In genomic region chr1:157555738-157556137, GRCm38 (mm10) we compare ENCODE assay signal across 19 mouse cellular contexts. TPM values are rescaled to one million over a fixed set of nuclear protein-coding genes. Genes with fewer than 3 reads are reported as not detected.
DNase-seq lines count a peak whose midpoint lies in the region; ATAC-seq and TF ChIP-seq lines count a peak whose summit lies in the region.
"Had no signal": no experiment of that assay in that cellular context is flagged by ENCODE, and none has a peak within 500 bp of the region (broad histone marks: within the 10 kb centered on the region; RNA-seq: fewer than 3 reads in every experiment).

No protein-coding gene starts in this region.

- no peak for TF ChIP-seq RAD21 in CH12.LX (IDR thresholded peaks at IDR 0.05; ENCODE audit: low read depth, low read length)

- H3K79me2 ChIP-seq in CH12.LX (replicated peaks; ENCODE audit: control insufficient read depth, extremely low read depth, insufficient read depth, poor library complexity, severe bottlenecking): no peaks in the 10 kb centered on the region

- dilution Hi-C loops in CH12.LX (cut with MboI; ENCODE audit: extremely low pct_ligation_motif_present, extremely low pct_unique_long_range_greater_than_20kb, low sequenced_read_pairs): no loop called here

- TF ChIP-seq POLR2A in CH12.LX (IDR thresholded peaks at IDR 0.05; ENCODE audit: low read depth, low read length): no peak
- no peak for TF ChIP-seq POLR2A in olfactory bulb, adult 2 months (IDR thresholded peaks at IDR 0.05; ENCODE audit: insufficient read depth, low read depth, low read length)

- DNase-seq in forebrain, postnatal 0 days: no peak
- peak; percentile 49 for DNase-seq in left cerebral cortex, adult 11 months (ENCODE audit: low spot score)
- DNase-seq in left cerebral cortex, postnatal 4 days: no peak
- DNase-seq in CH12.LX (ENCODE audit: extremely low read depth) (peak; percentile 49), liver (no peak)
- DNase-seq: adrenal gland, adult 2 months; gastrocnemius, postnatal 36 days; liver, postnatal 0 days; lung, postnatal 14 days; midbrain, embryonic 14.5 days; thymus, postnatal 25 days had no signal

- no peak for ATAC-seq in forebrain, embryonic 13.5 days
- ATAC-seq in forebrain, postnatal 0 days: no peak
- ATAC-seq: intestine, postnatal 0 days; liver, postnatal 0 days had no signal

- no peaks in the 10 kb centered on the region for H3K36me3 ChIP-seq in forebrain, embryonic 13.5 days (ENCODE audit: poor library complexity, severe bottlenecking)
- no peaks in the 10 kb centered on the region for H3K36me3 ChIP-seq in forebrain, postnatal 0 days (ENCODE audit: insufficient read depth)
- H3K36me3 ChIP-seq in CH12.LX (replicated peaks in 1 of 2; ENCODE audit: control insufficient read depth in 1 of 2, insufficient read depth in 1 of 2, low read length in 1 of 2): peaks cover 11 to 88% of the 10 kb centered on the region in 2 experiments
- H3K36me3 ChIP-seq: embryonic facial prominence, embryonic 12.5 days; hindbrain, embryonic 10.5 days; neural tube, embryonic 13.5 days had no signal

- 0 out of 2 replicates have a peak overlapping the region, but pooled peaks have one; percentile 38 for H3K4me2 ChIP-seq in forebrain, embryonic 13.5 days
- H3K4me2 ChIP-seq in forebrain, postnatal 0 days (ENCODE audit: low read depth): no peak overlapping the region
- 0 out of 2 replicates have a peak overlapping the region, but pooled peaks have one; percentile 27 for H3K4me2 ChIP-seq in CH12.LX (ENCODE audit: insufficient read depth, low read depth, poor library complexity, severe bottlenecking)

- intact Hi-C loops in left cerebral cortex, postnatal 4 days (cut with DNase I): loop anchor here (10.0 kb wide), 1 partner anchor 1399 kb away; no protein-coding TSS in a partner anchor

- H3K27me3 ChIP-seq in forebrain, embryonic 13.5 days: peaks cover 4% of the 10 kb centered on the region; the same call in 1 of the 2 replicates
- H3K27me3 ChIP-seq in forebrain, postnatal 0 days (ENCODE audit: insufficient read depth, low read length): no peaks in the 10 kb centered on the region
- H3K27me3 ChIP-seq in CH12.LX (replicated peaks): no peaks in the 10 kb centered on the region
- H3K27me3 ChIP-seq: embryonic facial prominence, embryonic 12.5 days had no signal

- in situ Hi-C loops in CH12.LX (cut with MboI; ENCODE audit: low pct_ligation_motif_present, low pct_unique_long_range_greater_than_20kb, low sequenced_read_pairs): loop anchor here (25.0 kb wide), 1 partner anchor 1107 kb away; no protein-coding TSS in a partner anchor

- 34% methylated on average over 10 of the region's 10 CpGs for WGBS in forebrain, embryonic 13.5 days
- 40% methylated on average over 10 of the region's 10 CpGs for WGBS in forebrain, postnatal 0 days
- 30% methylated on average over 10 of the region's 10 CpGs for WGBS in olfactory bulb, adult 2 months

- no peak for TF ChIP-seq EP300 in CH12.LX (IDR thresholded peaks at IDR 0.05; ENCODE audit: low read length)

- H3K27ac ChIP-seq in forebrain, embryonic 13.5 days: no peak overlapping the region
- no peak overlapping the region for H3K27ac ChIP-seq in forebrain, postnatal 0 days (ENCODE audit: low read depth, low read length)
- H3K27ac ChIP-seq in CH12.LX (ENCODE audit: insufficient read depth, low read depth): peak overlapping the region; percentile 6; the same call in 1 of the 2 replicates
- H3K27ac ChIP-seq in olfactory bulb, adult 2 months (ENCODE audit: insufficient read depth, low read depth, low read length): peak overlapping the region; percentile 55
- H3K27ac ChIP-seq: embryonic facial prominence, embryonic 12.5 days; hindbrain, embryonic 10.5 days; hindbrain, postnatal 0 days; layer of hippocampus, adult 2 months; neural tube, embryonic 13.5 days had no signal

- H3K9me3 ChIP-seq in forebrain, embryonic 13.5 days (replicated peaks): no peaks in the 10 kb centered on the region
- H3K9me3 ChIP-seq in forebrain, postnatal 0 days (ENCODE audit: low read length): no peaks in the 10 kb centered on the region
- H3K9me3 ChIP-seq in CH12.LX (replicated peaks; ENCODE audit: low read length): peaks cover 3% of the 10 kb centered on the region
- H3K9me3 ChIP-seq: embryonic facial prominence, embryonic 12.5 days; hindbrain, embryonic 10.5 days; neural tube, embryonic 13.5 days had no signal

- H3K4me1 ChIP-seq in forebrain, embryonic 13.5 days: peaks cover 22% of the 10 kb centered on the region
- H3K4me1 ChIP-seq in forebrain, postnatal 0 days (ENCODE audit: insufficient read depth): peaks cover 22% of the 10 kb centered on the region
- H3K4me1 ChIP-seq in CH12.LX (ENCODE audit: control insufficient read depth in 1 of 2, insufficient read depth in 2 of 2): peaks cover 9 to 40% of the 10 kb centered on the region in 2 experiments
- H3K4me1 ChIP-seq in olfactory bulb, adult 2 months (ENCODE audit: control insufficient read depth, insufficient read depth, low read length): peaks cover 26% of the 10 kb centered on the region

- H3K9ac ChIP-seq in forebrain, embryonic 13.5 days: no peak overlapping the region
- H3K9ac ChIP-seq in forebrain, postnatal 0 days: no peak overlapping the region
- H3K9ac ChIP-seq in CH12.LX (ENCODE audit: insufficient read depth, low read depth): no peak overlapping the region
- H3K9ac ChIP-seq: liver, postnatal 0 days had no signal

- no peak overlapping the region for H3K4me3 ChIP-seq in forebrain, embryonic 13.5 days
- H3K4me3 ChIP-seq in forebrain, postnatal 0 days (ENCODE audit: low read depth, low read length): no peak overlapping the region
- no peak overlapping the region for H3K4me3 ChIP-seq in CH12.LX (replicated peaks in 1 of 3; ENCODE audit: low read depth in 2 of 3, low read length in 2 of 3, poor library complexity in 1 of 3)
- no peak overlapping the region for H3K4me3 ChIP-seq in olfactory bulb, adult 2 months (ENCODE audit: insufficient read depth, low read depth, low read length)
- H3K4me3 ChIP-seq: layer of hippocampus, adult 2 months had no signal

- TF ChIP-seq CTCF in forebrain, postnatal 0 days (IDR thresholded peaks at IDR 0.05; ENCODE audit: low read depth): no peak
- no peak for TF ChIP-seq CTCF in CH12.LX (conservative IDR thresholded peaks at IDR 0.05 in 1 of 2, IDR thresholded peaks at IDR 0.05 in 1 of 2; ENCODE audit: low read depth in 2 of 2, low read length in 2 of 2)
- TF ChIP-seq CTCF in olfactory bulb, adult 2 months (IDR thresholded peaks at IDR 0.05; ENCODE audit: insufficient read depth, low read depth, low read length): no peak

TF ChIP-seq in CH12.LX, 34 proteins besides CTCF, POLR2A, EP300 and RAD21:
- TF ChIP-seq ETS1 (conservative IDR thresholded peaks at IDR 0.05; ENCODE audit: low read depth, low read length): no peak
- no peak for TF ChIP-seq USF2 (conservative IDR thresholded peaks at IDR 0.05; ENCODE audit: low read depth, low read length)
- TF ChIP-seq GABPA (IDR thresholded peaks at IDR 0.05; ENCODE audit: insufficient replicate concordance, low read depth, low read length): no peak
- no peak for TF ChIP-seq SIN3A (IDR thresholded peaks at IDR 0.05; ENCODE audit: low read length)
- TF ChIP-seq NRF1 (IDR thresholded peaks at IDR 0.05; ENCODE audit: low read depth, low read length): no peak
- no peak for TF ChIP-seq MAFK (IDR thresholded peaks at IDR 0.05; ENCODE audit: insufficient replicate concordance, low read length)
- TF ChIP-seq TBP (conservative IDR thresholded peaks at IDR 0.05; ENCODE audit: low read depth, low read length): no peak
- no peak for TF ChIP-seq ELF1 (IDR thresholded peaks at IDR 0.05; ENCODE audit: low read depth, low read length)
- no peak for TF ChIP-seq TCF12 (IDR thresholded peaks at IDR 0.05; ENCODE audit: low read depth, low read length)
- TF ChIP-seq ZKSCAN1 (IDR thresholded peaks at IDR 0.05; ENCODE audit: borderline replicate concordance, low read depth, low read length): no peak

RNA-seq across cellular contexts. Expression of gene Sec16b, which starts 49.2 kb away (rescaled TPM):
- 0.23 and 0.87 TPM in 2 replicates for polyA plus RNA-seq in forebrain, embryonic 13.5 days (2015; fragmentation: Nextera tagmentation; extraction: Ambion mirVana)
- 0.33 and 0.69 TPM in 2 replicates for total RNA-seq in forebrain, postnatal 0 days (2014; rRNA removed)
- 0.23 and 0.30 TPM in 2 replicates for polyA plus RNA-seq in forebrain, postnatal 0 days (2015; fragmentation: Nextera tagmentation; extraction: Ambion mirVana)
- under 1 TPM; 0.36 to 0.42 TPM for total RNA-seq in left cerebral cortex, postnatal 4 days (2021)
- total RNA-seq in CH12.LX (2012; rRNA removed) (10.6 and 13.9 TPM in 2 replicates), CH12.LX (2014; rRNA removed) (14.6 and 16.7 TPM in 2 replicates)
- polyA plus RNA-seq in CH12.LX (2012; ENCODE audit: insufficient read length, low read depth): 17.1 and 19.6 TPM in 2 replicates
- polyA plus RNA-seq in olfactory bulb, adult 2 months (2012; ENCODE audit: insufficient read depth, insufficient read length, low replicate concordance, missing spikeins): not detected in 2 replicates

Comparison
In these comparisons a context has a peak if more than half of its experiments do, and no peak if none do; other contexts are left out.
1. DNase-seq: peak in left cerebral cortex, adult 11 months (single experiment) and CH12.LX (single experiment); none in forebrain, postnatal 0 days (single experiment), left cerebral cortex, postnatal 4 days (single experiment) and liver (single experiment).
2. H3K27ac ChIP-seq: peak in CH12.LX (single experiment) and olfactory bulb, adult 2 months (single experiment); none in forebrain, embryonic 13.5 days (single experiment) and forebrain, postnatal 0 days (single experiment).